Comparison of ENCODE assay signal across 24 mouse cellular contexts in genomic region chr2:112443491-112443890, GRCm38 (mm10). TPM values are rescaled to one million over a fixed set of nuclear protein-coding genes. Genes with fewer than 3 reads are reported as not detected.
DNase-seq lines count a peak whose midpoint lies in the region; ATAC-seq and TF ChIP-seq lines count a peak whose summit lies in the region.
"Had no signal": no experiment of that assay in that cellular context is flagged by ENCODE, and none has a peak within 500 bp of the region (broad histone marks: within the 10 kb centered on the region; RNA-seq: fewer than 3 reads in every experiment).

No protein-coding gene starts in this region.

- intact Hi-C loops in gastrocnemius, adult 2 months (cut with DNase I) = no loop called here
- intact Hi-C loops in gastrocnemius, postnatal 36 days (cut with DNase I) = no loop called here

- H3K4me3 ChIP-seq in gastrocnemius, adult 2 months = no peak overlapping the region
- no peak overlapping the region for H3K4me3 ChIP-seq in bone marrow macrophage, adult 2 months (ENCODE audit: insufficient read depth, low read length)
- H3K4me3 ChIP-seq: heart, adult 2 months; heart, embryonic 15.5 days; hindbrain, embryonic 10.5 days; layer of hippocampus, adult 2 months; lung, embryonic 15.5 days; midbrain, embryonic 13.5 days; neural tube, embryonic 13.5 days had no signal

- TF ChIP-seq CTCF in gastrocnemius, adult 2 months (IDR thresholded peaks at IDR 0.05) = no peak
- TF ChIP-seq CTCF in bone marrow macrophage, adult 2 months (IDR thresholded peaks at IDR 0.05; ENCODE audit: low read depth, low read length) = no peak

- DNase-seq in gastrocnemius, adult 2 months = no peak
- no peak for DNase-seq in gastrocnemius, postnatal 36 days
- peak; percentile 56 to 59 for DNase-seq in right cerebral cortex, adult 2 months (ENCODE audit: low spot score in 2 of 2)
- no peak for DNase-seq in right cerebral cortex, postnatal 14 days
- peak; percentile 50 for DNase-seq in telencephalon, adult 2 months (ENCODE audit: low read depth, low spot score)
- no peak for DNase-seq in kidney, postnatal 36 days
- DNase-seq: cerebellum, adult 8-10 months; gastrocnemius, postnatal 10 days; heart, adult 2 months; kidney, adult 18-20 months; thymus, postnatal 14 days had no signal

- H3K27ac ChIP-seq in gastrocnemius, adult 2 months = peak overlapping the region; percentile 29; the same call in 1 of the 2 replicates
- peak overlapping the region; percentile 21 for H3K27ac ChIP-seq in bone marrow macrophage, adult 2 months (ENCODE audit: insufficient read depth, low read depth, low read length)
- H3K27ac ChIP-seq: heart, adult 2 months; heart, embryonic 15.5 days; hindbrain, embryonic 10.5 days; kidney, postnatal 0 days; layer of hippocampus, adult 2 months; liver, embryonic 14.5 days; lung, embryonic 15.5 days; midbrain, embryonic 13.5 days; neural tube, embryonic 13.5 days; stomach, postnatal 0 days had no signal

- peaks cover 27% of the 10 kb centered on the region for H3K4me1 ChIP-seq in bone marrow macrophage, adult 2 months (ENCODE audit: control insufficient read depth, insufficient read depth, low read length)
- H3K4me1 ChIP-seq: heart, embryonic 15.5 days; hindbrain, embryonic 10.5 days; lung, embryonic 15.5 days; midbrain, embryonic 13.5 days; neural tube, embryonic 13.5 days had no signal

- no peak for TF ChIP-seq POLR2A in bone marrow macrophage, adult 2 months (IDR thresholded peaks at IDR 0.05; ENCODE audit: borderline replicate concordance, low read depth, low read length)

- ATAC-seq in erythroblast, adult 5-6 weeks (replicated peaks; ENCODE audit: low FRiP score, poor library complexity, severe bottlenecking) = no peak
- ATAC-seq: forebrain, embryonic 14.5 days; midbrain, embryonic 13.5 days had no signal

RNA-seq across cellular contexts. Expression of gene Emc7, which starts 11.3 kb away (rescaled TPM):
- 10 to 100 TPM; 12.6 to 15.3 TPM for total RNA-seq in gastrocnemius, adult 2 months (2021)
- total RNA-seq in gastrocnemius, postnatal 36 days (2021) = 10 to 100 TPM; 11.5 to 12.7 TPM
- 20.9 and 21.8 TPM in 2 replicates for polyA plus RNA-seq in bone marrow macrophage, adult 2 months (2012; ENCODE audit: insufficient read depth, insufficient read length, missing spikeins)
- 2.9 and 4.2 TPM in 2 replicates for total RNA-seq in erythroblast, adult 5-6 weeks (2015; ENCODE audit: low replicate concordance)
- 2.8 and 4.0 TPM in 2 replicates for total RNA-seq in erythroblast, adult 5-6 weeks (2017; ENCODE audit: low replicate concordance)

RNA-seq across cellular contexts. Expression of gene Chrm5, which starts 37.1 kb away (rescaled TPM):
- under 1 TPM in 1 of 2 experiments, not detected in 1; 0.20 TPM for total RNA-seq in gastrocnemius, adult 2 months (2021)
- not detected for total RNA-seq in gastrocnemius, postnatal 36 days (2021)
- polyA plus RNA-seq in bone marrow macrophage, adult 2 months (2012; ENCODE audit: insufficient read depth, insufficient read length, missing spikeins) = not detected in 2 replicates
- total RNA-seq in erythroblast, adult 5-6 weeks (2015; ENCODE audit: low replicate concordance) = not detected in 2 replicates
- total RNA-seq in erythroblast, adult 5-6 weeks (2017; ENCODE audit: low replicate concordance) = not detected in 2 replicates
- total RNA-seq: heart, adult 2 months had no signal
- polyA plus RNA-seq: heart, adult 2 months; heart, embryonic 15.5 days; hindbrain, embryonic 10.5 days; kidney, postnatal 0 days; limb, embryonic 14.5 days; liver, embryonic 14.5 days; lung, embryonic 15.5 days; stomach, postnatal 0 days had no signal

RNA-seq across cellular contexts. Expression of gene Aven, which starts 49.3 kb away (rescaled TPM):
- 10 to 100 TPM; 15.0 to 16.1 TPM for total RNA-seq in gastrocnemius, adult 2 months (2021)
- total RNA-seq in gastrocnemius, postnatal 36 days (2021) = 10 to 100 TPM; 16.3 to 20.3 TPM
- polyA plus RNA-seq in bone marrow macrophage, adult 2 months (2012; ENCODE audit: insufficient read depth, insufficient read length, missing spikeins) = 8.9 and 9.4 TPM in 2 replicates
- total RNA-seq in erythroblast, adult 5-6 weeks (2015; ENCODE audit: low replicate concordance) = 1.0 and 5.6 TPM in 2 replicates
- total RNA-seq in erythroblast, adult 5-6 weeks (2017; ENCODE audit: low replicate concordance) = 4.9 and 6.3 TPM in 2 replicates

Comparison
In these comparisons a context has a peak if more than half of its experiments do, and no peak if none do; other contexts are left out.
1. DNase-seq: peak in right cerebral cortex, adult 2 months (2 of 2) and telencephalon, adult 2 months (single experiment); none in gastrocnemius, adult 2 months (single experiment), gastrocnemius, postnatal 36 days (0 of 2), right cerebral cortex, postnatal 14 days (single experiment) and kidney, postnatal 36 days (0 of 2).